In genomic region chr6:108709471-108710231, GRCm38 (mm10) we compare ENCODE assay signal across 8 mouse cellular contexts. TPM values are rescaled to one million over a fixed set of nuclear protein-coding genes. Genes with fewer than 3 reads are reported as not detected.
DNase-seq lines count a peak whose midpoint lies in the region; ATAC-seq lines count a peak whose summit lies in the region.

No protein-coding gene starts in this region.

- WGBS in intestine, embryonic 14.5 days: under 1% methylated on average over 29 of the region's 29 CpGs

- H3K9me3 ChIP-seq in intestine, embryonic 14.5 days (ENCODE audit: control insufficient read depth, low read length): no peaks in the 10 kb centered on the region
- H3K9me3 ChIP-seq in megakaryocyte, embryonic 14.5 days: no peaks in the 10 kb centered on the region

- peak; percentile 83 for ATAC-seq in intestine, embryonic 14.5 days (replicated peaks; ENCODE audit: low FRiP score, low TSS enrichment, low read depth)

- peak overlapping the region; percentile 82 for H3K4me2 ChIP-seq in intestine, embryonic 14.5 days (ENCODE audit: low read length)

- intact Hi-C loops in gastrocnemius, postnatal 36 days (cut with DNase I): loop anchor here (1.0 to 5.0 kb wide), 2 partner anchors 37 to 291 kb away; no protein-coding TSS in a partner anchor

- H3K36me3 ChIP-seq in intestine, embryonic 14.5 days (ENCODE audit: control insufficient read depth, insufficient read depth, low read length): no peaks in the 10 kb centered on the region
- H3K36me3 ChIP-seq in megakaryocyte, embryonic 14.5 days (replicated peaks; ENCODE audit: low read length): no peaks in the 10 kb centered on the region

- no peaks in the 10 kb centered on the region; the same call in 1 of the 2 replicates for H3K4me1 ChIP-seq in intestine, embryonic 14.5 days (replicated peaks; ENCODE audit: control insufficient read depth, insufficient read depth, low read length)
- peaks cover 27% of the 10 kb centered on the region for H3K4me1 ChIP-seq in megakaryocyte, embryonic 14.5 days

- peak overlapping the region; percentile 27; the same call in 1 of the 2 replicates for H3K9ac ChIP-seq in intestine, embryonic 14.5 days (ENCODE audit: low read length)

- peak; percentile 66 to 68 for DNase-seq in adrenal gland, adult 18-20 months (ENCODE audit: low spot score in 2 of 2)
- DNase-seq in embryo, embryonic 11 days: peak; percentile 91
- peak; percentile 73 to 82 for DNase-seq in gastrocnemius, postnatal 36 days
- DNase-seq in intestine, embryonic 14.5 days (ENCODE audit: low spot score): peak; percentile 88
- DNase-seq in left cerebral cortex, adult 9 months (ENCODE audit: low spot score in 2 of 2): peak; percentile 63 to 82
- DNase-seq in right cerebral cortex, adult 2 months (ENCODE audit: low spot score in 2 of 2): peak; percentile 86 to 87
- DNase-seq in urinary bladder, postnatal 36 days (ENCODE audit: low spot score in 2 of 2): peak; percentile 60 to 76

- no peaks in the 10 kb centered on the region for H3K27me3 ChIP-seq in intestine, embryonic 14.5 days (replicated peaks; ENCODE audit: control insufficient read depth, insufficient read depth, low read length)
- peaks cover 7% of the 10 kb centered on the region for H3K27me3 ChIP-seq in megakaryocyte, embryonic 14.5 days (replicated peaks)

- H3K27ac ChIP-seq in intestine, embryonic 14.5 days (ENCODE audit: low read depth): no peak overlapping the region

- peak overlapping the region; percentile 34 for H3K4me3 ChIP-seq in intestine, embryonic 14.5 days (ENCODE audit: low read depth, low read length)
- H3K4me3 ChIP-seq in megakaryocyte, embryonic 14.5 days (replicated peaks): peak overlapping the region; percentile 88

RNA-seq across cellular contexts. Expression of gene Bhlhe40, which starts 49.2 kb away (rescaled TPM):
- 10 to 100 TPM; 66.3 to 85.9 TPM for total RNA-seq in adrenal gland, adult 18-20 months (2021)
- 100 to 1,000 TPM in 1 of 2 experiments, 10 to 100 TPM in 1; 71.8 to 106 TPM for total RNA-seq in gastrocnemius, postnatal 36 days (2021)
- 21.8 and 23.6 TPM in 2 replicates for polyA plus RNA-seq in intestine, embryonic 14.5 days (2014; fragmentation: Nextera tagmentation; extraction: Ambion mirVana)
- 12.0 and 24.0 TPM in 2 replicates for polyA plus RNA-seq in megakaryocyte, embryonic 14.5 days (2012; ENCODE audit: insufficient read depth, low replicate concordance)
